Mouse (Mus musculus) liver, adult 2 months (tissue): ENCODE data around the gene Dnajb13. TPM values are rescaled to one million over a fixed set of nuclear protein-coding genes. Genes with fewer than 3 reads are reported as not detected.

Source experiments
- DNase-seq: peaks from one replicate; pipeline ENCODE4 v3.0.0-alpha.2; 2011; ENCODE audit warnings: low read depth, low spot score; ENCODE audit errors: extremely low read depth
- H3K27ac ChIP-seq: fragments of 200-500 bp; replicated peaks from 2 replicates; pipeline ENCODE4 v1.5.1; 2012; ENCODE audit warnings: low read depth, mild to moderate bottlenecking, control low read depth, inconsistent platforms, low read length; ENCODE audit not compliant: insufficient read depth
- H3K27me3 ChIP-seq: fragments of 200-500 bp; 2 replicates; pipeline ENCODE4 v1.6.1; 2012; ENCODE audit warnings: mild to moderate bottlenecking, moderate library complexity, low read length, inconsistent platforms; ENCODE audit not compliant: control insufficient read depth, insufficient read depth
- H3K36me3 ChIP-seq: fragments of 200-500 bp; 2 replicates; pipeline ENCODE4 v1.6.1; 2012; ENCODE audit warnings: low read length, inconsistent platforms; ENCODE audit not compliant: control insufficient read depth, insufficient read depth
- H3K4me1 ChIP-seq: fragments of 200-500 bp; 2 replicates; pipeline ENCODE4 v1.6.1; 2011; ENCODE audit warnings: low read length; ENCODE audit not compliant: control insufficient read depth, insufficient read depth
- H3K4me3 ChIP-seq: fragments of 200-500 bp; 2 replicates; pipeline ENCODE4 v1.5.1; 2011; ENCODE audit warnings: low read depth, mild to moderate bottlenecking, control low read depth, low read length, moderate library complexity; ENCODE audit not compliant: insufficient read depth
- H3K79me2 ChIP-seq: fragments of 200-500 bp; 2 replicates; pipeline ENCODE4 v1.6.1; 2012; ENCODE audit warnings: inconsistent platforms, mild to moderate bottlenecking, low read length, moderate library complexity; ENCODE audit not compliant: control insufficient read depth, insufficient read depth
- H3K9ac ChIP-seq: fragments of 200-500 bp; 2 replicates; pipeline ENCODE4 v1.6.1; 2012; ENCODE audit warnings: low read depth, mild to moderate bottlenecking, control low read depth, inconsistent platforms, low read length
- CTCF ChIP-seq: fragments of 200-500 bp; IDR thresholded peaks from 2 replicates; pipeline ENCODE4 v1.5.1; 2011; ENCODE audit warnings: low read depth, low read length, control low read depth
- POLR2A ChIP-seq: fragments of 200-500 bp; IDR thresholded peaks from 2 replicates; pipeline ENCODE4 v1.6.1; 2011; ENCODE audit warnings: low read length, control low read depth; ENCODE audit not compliant: insufficient read depth; ENCODE audit errors: extremely low read depth
- WGBS: fragments of 180-500 bp; shearing (Covaris S2); methylation state at CpG from one replicate; pipeline ENCODE4 v1.1.7; 2018; 5-methylcytosine and 5-hydroxymethylcytosine counted together
- polyA plus RNA-seq: library from polyadenylated mRNA; depleted of rRNA; stranded (reverse); fragments of >200 nt; gene quantifications from 2 replicates; pipeline ENCODE4 v1.2.3, GENCODE M21; 2012
- total RNA-seq: library from RNA; depleted of rRNA; stranded (reverse); fragments of >200 nt; gene quantifications from 2 replicates; pipeline ENCODE4 v1.2.3, GENCODE M21; 2014

Dnajb13 gene
- total and polyA plus RNA-seq, 2 experiments: 0.29 to 0.55 TPM

- DNase-seq: peak; percentile 16
- TF ChIP-seq POLR2A: no peak
- TF ChIP-seq CTCF: no peak
- Histone ChIP-seq H3K79me2 (no peaks in the 10 kb centered on the region), H3K27ac (no peak overlapping the region), H3K4me1 (peaks cover 7% of the 10 kb centered on the region), H3K27me3 (no peaks in the 10 kb centered on the region), H3K36me3 (peaks cover 9% of the 10 kb centered on the region; the same call in 1 of the 2 replicates), H3K4me3 (no peak overlapping the region), H3K9ac (no peak overlapping the region)
- WGBS: 37% methylated on average over 5 of the region's 5 CpGs
These were observed 35.7 kb upstream of the Dnajb13 start for GRCm38 (mm10) chr7:100550338-100551007.

DNA sequence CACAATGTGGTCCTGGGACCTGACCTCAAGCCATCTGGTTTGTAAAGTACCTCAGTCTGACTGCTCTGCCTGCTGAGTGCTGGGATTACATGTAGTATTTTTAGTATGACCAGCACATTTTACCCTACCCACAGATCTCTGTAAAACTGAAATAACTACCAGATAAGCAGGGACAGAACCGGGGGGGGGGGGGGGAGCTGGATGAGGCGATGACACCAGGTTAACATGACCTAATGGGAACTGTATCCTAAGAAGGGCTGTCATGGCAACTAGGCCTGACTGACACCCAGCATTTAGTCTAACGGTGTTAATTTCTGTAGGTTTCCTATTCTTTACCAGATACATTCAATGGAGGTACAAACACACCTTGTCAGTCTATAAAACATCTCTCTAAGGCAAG is 35.0 kb upstream of the Dnajb13 start:
- peaks cover 5% of the 10 kb centered on the region for H3K4me1 ChIP-seq
- WGBS: 92% methylated on average over 3 of the region's 3 CpGs
- no peaks in the 10 kb centered on the region for H3K27me3 ChIP-seq
- no peak overlapping the region for H3K27ac ChIP-seq
- H3K4me3 ChIP-seq: no peak overlapping the region
- no peak for TF ChIP-seq POLR2A
- peaks cover 9% of the 10 kb centered on the region; the same call in 1 of the 2 replicates for H3K36me3 ChIP-seq
- no peak overlapping the region for H3K9ac ChIP-seq
- DNase-seq: no peak
- no peaks in the 10 kb centered on the region for H3K79me2 ChIP-seq

DNA sequence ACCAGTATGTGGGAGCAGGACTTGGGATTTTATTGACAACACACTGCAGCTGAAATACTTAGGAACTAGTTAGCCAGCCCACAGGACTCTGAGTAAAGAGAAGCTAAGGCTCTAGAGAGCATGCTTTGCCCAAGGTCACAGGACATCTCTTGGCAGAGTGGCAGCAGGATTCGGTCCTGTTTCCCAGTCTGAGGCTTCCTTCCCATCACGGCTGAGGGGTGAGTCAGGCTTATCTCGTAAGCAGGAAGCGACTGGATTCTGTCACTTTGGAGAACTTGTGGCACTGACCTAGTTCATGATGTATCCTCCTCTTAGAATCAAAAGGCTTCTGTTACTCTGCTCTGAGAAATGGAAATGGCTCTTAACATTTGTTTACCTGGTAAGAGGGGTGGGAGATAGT is 32.9 kb upstream of the Dnajb13 start:
- H3K27ac ChIP-seq: no peak overlapping the region; the same call in 1 of the 2 replicates
- no peak for TF ChIP-seq POLR2A
- TF ChIP-seq CTCF: no peak
- H3K4me3 ChIP-seq: no peak overlapping the region
- H3K36me3 ChIP-seq: peaks cover 9% of the 10 kb centered on the region; the same call in 1 of the 2 replicates
- no peaks in the 10 kb centered on the region for H3K27me3 ChIP-seq
- peak; percentile 22 for DNase-seq
- peaks cover 2% of the 10 kb centered on the region; the same call in 1 of the 2 replicates for H3K4me1 ChIP-seq
- H3K9ac ChIP-seq: no peak overlapping the region
- H3K79me2 ChIP-seq: no peaks in the 10 kb centered on the region
- WGBS: 47% methylated on average over 4 of the region's 4 CpGs

DNA sequence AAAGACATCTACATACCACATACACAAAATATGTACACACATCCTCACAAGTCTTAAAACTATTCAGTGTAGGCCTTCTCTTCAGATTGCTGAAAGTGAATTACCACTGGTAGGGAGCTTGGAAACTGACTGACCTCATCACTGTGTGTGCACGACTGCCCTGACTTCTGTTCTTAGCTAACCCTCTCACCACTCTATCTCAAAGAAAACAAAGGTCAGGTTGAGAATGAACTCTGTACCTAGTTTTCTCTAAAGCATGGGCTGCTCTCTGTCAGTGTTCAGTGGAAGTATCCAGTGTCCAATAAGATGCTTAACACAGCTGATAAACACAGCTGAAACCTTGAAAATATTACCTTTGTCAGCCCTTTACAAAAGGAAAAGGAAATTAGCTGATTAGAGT is 29.7 kb upstream of the Dnajb13 start:
- H3K27ac ChIP-seq: peak overlapping the region; percentile 40; the same call in 1 of the 2 replicates

DNA sequence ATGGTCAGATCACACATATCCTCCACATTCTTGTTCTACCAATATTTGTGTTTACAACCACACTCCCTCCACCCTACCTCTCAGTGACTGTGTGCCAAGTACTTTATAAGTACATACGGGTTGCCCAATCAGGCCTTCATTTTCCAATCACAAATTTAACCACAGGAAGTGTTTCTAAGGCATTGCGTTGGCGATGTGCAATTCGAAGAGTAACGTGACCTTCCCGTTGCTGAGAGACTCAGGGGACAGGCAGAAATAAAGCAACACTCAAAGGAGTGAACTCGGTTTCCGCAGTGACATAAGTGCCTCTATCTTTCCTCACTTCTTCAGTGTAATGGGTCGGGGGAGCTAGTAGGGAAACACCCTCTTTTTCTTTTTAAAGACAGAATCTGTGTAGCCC is 24.8 kb upstream of the Dnajb13 start:
- H3K27me3 ChIP-seq: no peaks in the 10 kb centered on the region
- no peak overlapping the region for H3K27ac ChIP-seq
- peaks cover 3% of the 10 kb centered on the region; the same call in 1 of the 2 replicates for H3K4me1 ChIP-seq
- DNase-seq: no peak
- H3K36me3 ChIP-seq: peaks cover 7% of the 10 kb centered on the region
- WGBS: 93% methylated on average over 9 of the region's 9 CpGs
- no peaks in the 10 kb centered on the region for H3K79me2 ChIP-seq
- H3K4me3 ChIP-seq: no peak overlapping the region
- no peak overlapping the region for H3K9ac ChIP-seq
- no peak for TF ChIP-seq CTCF
- no peak for TF ChIP-seq POLR2A

More for the DNA sequence above, 29.7 kb upstream of the Dnajb13 start:
- peak; percentile 86 for DNase-seq
- H3K36me3 ChIP-seq: peaks cover 11% of the 10 kb centered on the region
- H3K4me1 ChIP-seq: peaks cover 2% of the 10 kb centered on the region; the same call in 1 of the 2 replicates
- H3K4me3 ChIP-seq: no peak overlapping the region
- no peaks in the 10 kb centered on the region for H3K27me3 ChIP-seq
- H3K79me2 ChIP-seq: no peaks in the 10 kb centered on the region
- H3K9ac ChIP-seq: no peak overlapping the region
- TF ChIP-seq CTCF (no peak), POLR2A (no peak)
- 19% methylated on average over 1 of the region's 1 CpGs for WGBS

DNA sequence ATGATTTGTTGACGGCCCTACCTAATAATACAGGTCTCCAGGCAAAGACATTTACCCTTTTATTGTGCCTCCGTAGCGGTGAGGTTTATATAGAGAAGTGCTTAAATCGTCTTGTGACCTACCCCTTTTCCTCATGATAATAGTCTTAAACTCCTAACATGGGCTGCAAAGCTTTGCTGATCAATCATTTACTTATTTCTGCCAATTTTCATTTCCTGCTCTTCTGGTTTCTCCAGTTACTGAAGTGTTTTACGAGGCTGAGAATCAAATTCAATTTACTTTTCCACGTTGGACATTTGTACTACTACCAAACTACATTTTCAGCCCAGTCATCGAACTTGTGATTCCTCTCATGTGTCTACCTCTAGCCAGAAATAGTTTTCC is 22.8 kb upstream of the Dnajb13 start:
- H3K4me3 ChIP-seq: peak overlapping the region; percentile 89
- 7% methylated on average over 7 of the region's 7 CpGs for WGBS
- no peak for TF ChIP-seq POLR2A
- TF ChIP-seq CTCF: no peak
- H3K79me2 ChIP-seq: no peaks in the 10 kb centered on the region
- no peaks in the 10 kb centered on the region for H3K27me3 ChIP-seq
- DNase-seq: peak; percentile 22
- H3K27ac ChIP-seq: no peak overlapping the region; the same call in 1 of the 2 replicates
- H3K36me3 ChIP-seq: peaks cover 7% of the 10 kb centered on the region
- H3K4me1 ChIP-seq: peaks cover 3% of the 10 kb centered on the region; the same call in 1 of the 2 replicates
- H3K9ac ChIP-seq: peak overlapping the region; percentile 82; the same call in 1 of the 2 replicates
